Mouse (Mus musculus) ovary, adult 18-20 months (tissue): ENCODE results near the gene Usp54.
"Not testable (repeated sequence)": the region's sequence is repeated elsewhere in the genome, so short reads cannot be mapped to it uniquely, and the experiment has no call there.

Source experiments
- DNase-seq: peaks from one replicate; pipeline ENCODE4 v3.0.0; 2022; ENCODE audit warnings: low spot score, mixed read lengths

Gene Usp54

GRCm38 (mm10) chr14:20610146-20610545 lies 30.7 kb downstream of the Usp54 start:
- no peak for DNase-seq

GRCm38 (mm10) chr14:20609519-20609918 lies 31.3 kb downstream of the Usp54 start:
- no peak for DNase-seq

DNA sequence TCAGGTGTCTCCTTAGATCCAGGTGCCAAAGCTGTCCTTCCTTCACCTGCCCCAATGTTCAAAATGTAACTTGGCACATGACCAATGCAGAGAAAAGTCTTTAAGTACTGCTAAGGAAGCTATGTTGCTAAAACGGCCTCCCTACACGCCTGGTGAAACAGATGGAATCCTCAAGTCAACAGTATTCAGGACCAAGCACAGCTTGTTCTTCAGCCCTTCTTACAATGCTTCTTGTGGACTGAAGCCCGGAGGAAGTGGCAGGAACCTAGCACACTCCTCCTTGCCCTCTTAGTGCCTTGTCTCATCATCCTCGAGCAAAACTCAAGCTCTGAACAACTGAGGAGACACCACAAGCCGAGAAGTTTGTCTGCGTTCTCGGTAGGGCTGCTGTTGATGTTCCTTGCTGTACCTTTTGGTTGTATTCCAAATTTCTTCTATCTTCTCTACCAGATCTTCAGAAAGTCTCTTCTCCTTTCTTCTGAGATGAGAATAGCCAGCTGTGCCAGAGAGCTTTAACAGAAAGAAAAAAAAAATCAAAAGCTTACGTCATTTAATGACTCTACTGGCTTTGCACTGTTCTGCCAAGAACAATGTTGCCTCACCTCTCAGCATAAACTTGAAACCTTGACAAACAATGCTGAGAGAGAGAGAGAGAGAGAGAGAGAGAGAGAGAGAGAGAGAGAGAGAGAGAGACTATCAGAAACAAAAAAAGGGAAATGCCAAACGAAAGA lies 33.3 kb downstream of the Usp54 start:
- no peak for DNase-seq

GRCm38 (mm10) chr14:20601287-20601686 lies 39.6 kb downstream of the Usp54 start:
- no peak for DNase-seq

GRCm38 (mm10) chr14:20600203-20600602 lies 40.7 kb downstream of the Usp54 start:
- no peak for DNase-seq

DNA sequence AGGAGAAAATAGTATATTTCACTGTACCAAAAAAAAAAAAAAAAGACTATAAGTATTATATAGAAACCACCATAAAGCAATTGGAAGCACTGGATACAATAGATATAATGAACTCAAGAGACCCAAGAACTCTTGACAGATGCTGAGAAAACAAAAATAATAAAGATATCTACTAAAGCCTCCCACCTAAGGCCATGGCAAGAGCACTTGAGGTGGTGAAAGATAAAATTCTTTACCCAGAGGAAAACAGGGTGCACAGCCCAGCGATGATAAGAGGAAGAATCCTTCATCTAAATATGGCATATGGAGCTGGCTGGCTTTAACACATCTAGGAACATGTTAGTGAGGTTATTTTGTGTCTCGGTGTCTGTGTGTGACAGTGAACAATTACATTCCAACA lies 41.3 kb downstream of the Usp54 start:
- DNase-seq: no peak

DNA sequence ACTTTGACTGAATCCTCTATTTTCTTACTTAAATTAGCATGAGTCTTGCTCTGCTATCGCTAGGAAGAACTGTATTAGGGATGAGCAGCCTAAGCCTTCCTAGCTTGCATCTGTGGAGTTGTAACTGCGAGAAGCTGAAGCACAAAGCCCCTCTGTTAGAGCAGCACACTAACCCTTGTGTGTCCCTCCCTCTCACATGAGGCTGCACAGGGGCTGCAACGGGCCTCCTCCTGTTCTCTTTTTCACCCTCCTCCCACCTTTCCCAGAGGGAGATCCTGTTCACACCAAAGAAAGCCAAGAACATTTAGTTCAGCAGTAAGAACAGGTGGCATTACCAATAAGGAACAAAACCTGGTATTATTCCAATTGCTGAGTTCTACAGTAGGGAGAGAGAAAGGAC lies 45.1 kb downstream of the Usp54 start:
- DNase-seq: no peak

DNA sequence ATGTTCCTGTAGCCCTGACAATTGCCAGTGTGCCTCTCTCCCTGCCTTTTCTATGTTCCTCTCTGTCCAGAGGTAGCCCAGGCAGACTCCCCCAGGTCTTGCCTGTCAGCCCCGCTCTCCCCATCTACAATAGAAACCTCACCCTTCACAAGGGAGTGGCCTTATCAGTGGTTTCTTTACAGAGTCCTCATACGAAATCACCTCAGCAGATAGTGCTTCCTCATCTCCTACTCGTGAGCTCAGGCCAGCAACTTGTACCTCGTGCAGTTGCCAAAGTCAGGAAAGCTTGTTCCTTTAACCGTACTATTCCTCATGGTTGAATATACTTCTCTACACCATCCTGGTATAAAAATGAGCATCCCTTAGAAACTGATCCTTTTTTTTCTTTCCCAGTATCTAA lies 53.4 kb downstream of the Usp54 start:
- no peak for DNase-seq

DNA sequence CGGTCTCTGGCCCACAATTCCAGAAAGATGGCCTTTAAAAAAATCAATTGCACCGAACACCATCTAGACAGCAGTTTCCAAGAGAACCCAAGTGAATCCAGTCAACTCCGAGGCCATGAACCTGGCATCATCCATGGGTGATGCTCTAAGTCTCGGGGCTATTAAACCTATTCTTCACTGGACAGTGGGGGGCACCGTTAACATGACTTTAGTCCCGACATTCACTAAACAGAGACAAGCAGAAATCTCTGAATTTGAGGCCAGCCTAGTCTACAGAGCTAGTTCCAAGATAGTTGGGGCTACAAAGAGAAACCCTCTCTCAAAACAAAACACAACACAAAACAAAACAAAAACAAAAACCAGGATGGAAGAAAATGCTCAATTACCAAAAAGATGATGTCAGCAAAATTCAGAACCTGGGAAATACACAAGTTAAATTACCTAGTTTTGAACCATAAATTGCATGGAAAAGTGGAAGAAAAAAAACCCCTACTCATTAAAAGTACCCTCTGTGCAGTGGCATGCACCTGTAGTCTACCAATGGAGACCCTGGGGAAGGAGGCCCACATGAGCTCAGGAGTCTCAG lies 61.9 kb downstream of the Usp54 start:
- DNase-seq: no peak

DNA sequence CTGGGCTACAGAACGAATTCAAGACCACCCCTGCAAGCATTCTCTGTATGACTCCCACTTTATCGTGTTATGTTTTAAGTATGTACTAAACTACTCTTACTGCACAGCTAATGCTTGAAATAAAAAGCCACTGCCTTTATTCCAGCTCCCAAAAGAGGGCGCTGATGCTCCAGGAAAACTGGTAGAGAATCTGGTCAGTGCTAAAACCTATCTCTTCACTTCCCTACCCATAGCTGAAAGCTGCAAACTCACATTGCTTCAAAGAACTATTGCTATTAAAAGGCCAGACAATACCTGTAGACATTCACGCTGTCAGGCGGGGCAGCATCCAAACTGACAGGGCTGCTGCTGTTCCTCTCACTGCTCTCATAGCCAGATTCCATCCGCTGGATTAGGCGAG lies 64.7 kb downstream of the Usp54 start:
- peak; percentile 40 for DNase-seq

- not testable (repeated sequence) for DNase-seq
Observed at GRCm38 (mm10) chr14:20573196-20573595, 67.7 kb downstream of the Usp54 start.

GRCm38 (mm10) chr14:20565256-20566021 lies 75.4 kb downstream of the Usp54 start:
- no peak for DNase-seq

DNA sequence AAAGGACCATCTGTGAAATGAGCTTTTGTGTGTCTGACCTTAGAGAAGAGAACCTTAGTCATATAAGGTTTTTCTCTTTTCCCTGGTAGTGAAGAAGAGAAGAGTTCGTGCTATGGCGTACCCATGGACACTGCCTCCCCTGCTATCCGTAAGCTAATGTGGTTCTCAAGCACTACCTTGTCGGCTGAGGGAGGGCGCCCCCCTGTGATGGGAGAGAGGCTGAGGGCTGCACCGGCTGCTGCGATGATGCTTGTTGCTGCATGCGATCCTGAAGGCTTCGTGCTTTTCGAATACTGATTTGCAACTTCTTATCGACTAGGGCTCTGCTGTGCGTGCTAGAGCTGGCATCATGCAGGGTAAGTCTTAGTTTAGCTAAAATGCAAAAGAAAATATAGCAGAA lies 76.2 kb downstream of the Usp54 start:
- DNase-seq: no peak

GRCm38 (mm10) chr14:20561897-20562296 lies 79.0 kb downstream of the Usp54 start:
- no peak for DNase-seq

GRCm38 (mm10) chr14:20550136-20550535 lies 90.7 kb downstream of the Usp54 start:
- no peak for DNase-seq

GRCm38 (mm10) chr14:20546415-20546814 lies 94.4 kb downstream of the Usp54 start, which contains the start of gene Ppp3cb:
Gene Ppp3cb (minus strand): TSS chr14:20546573.
- DNase-seq: peak; percentile 76

DNA sequence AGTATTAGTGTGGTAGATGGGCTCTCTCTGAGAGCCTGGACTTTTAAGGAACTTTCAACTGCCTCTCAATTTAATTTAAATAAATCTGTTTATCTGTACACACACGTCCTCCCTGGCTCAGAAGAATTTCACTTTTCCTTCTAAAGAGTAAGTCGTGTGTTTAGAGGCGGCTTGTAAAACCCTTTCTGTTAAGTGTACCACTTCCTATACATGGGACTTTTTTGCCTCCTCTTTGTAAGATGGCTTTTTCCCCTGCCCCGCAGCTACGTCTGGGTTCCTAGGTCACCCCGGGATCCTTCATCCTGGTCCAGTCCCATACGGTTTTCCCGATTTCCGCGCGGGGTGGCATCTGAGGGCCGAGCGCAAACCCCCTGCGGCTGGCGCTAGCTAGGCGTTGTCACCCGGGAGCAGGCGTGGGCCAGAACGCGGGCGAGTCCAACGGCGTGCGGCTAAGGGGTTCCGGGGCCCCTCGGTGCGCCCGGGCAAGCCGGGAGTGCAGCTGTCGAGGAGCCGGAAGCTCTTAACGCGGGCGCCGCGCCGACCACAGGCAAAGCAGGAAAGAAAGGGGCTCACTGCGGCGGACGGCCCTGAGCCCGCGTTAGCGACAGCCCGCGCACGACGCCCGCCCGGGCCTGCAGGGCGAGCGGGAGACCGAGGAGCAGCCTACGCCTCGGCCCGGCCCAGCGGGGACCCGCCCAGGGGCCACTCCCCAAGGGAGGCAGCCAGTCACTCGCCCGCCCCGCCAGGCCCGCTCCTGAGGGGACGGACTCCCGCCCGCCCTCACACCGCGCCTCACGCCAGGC lies 95.1 kb downstream of the Usp54 start:
- peak; percentile 92 for DNase-seq

GRCm38 (mm10) chr14:20544467-20545411 lies 96.1 kb downstream of the Usp54 start:
- DNase-seq: no peak

- no peak for DNase-seq
Observed at GRCm38 (mm10) chr14:20529643-20530042, 111.2 kb downstream of the Usp54 start.

GRCm38 (mm10) chr14:20520179-20520578 lies 120.7 kb downstream of the Usp54 start:
- no peak for DNase-seq

GRCm38 (mm10) chr14:20508424-20508823 lies 132.4 kb downstream of the Usp54 start:
- no peak for DNase-seq
